Mouse (Mus musculus): ENCODE data around the gene Fadd. TPM values are rescaled to one million over a fixed set of nuclear protein-coding genes. Genes with fewer than 3 reads are reported as not detected.
A peak's percentile ranks its signal among the peaks of the same experiment; 100 is the strongest.

Gene Fadd
- polyA plus RNA-seq, 1 experiment from 2014 or later, result 8.0 TPM

- no peaks in the 10 kb centered on the region for H3K9me3 ChIP-seq (ENCODE audit: control insufficient read depth, low read length)
- H3K27ac ChIP-seq (replicated peaks; ENCODE audit: low read depth, low read length), result no peak overlapping the region
- H3K36me3 ChIP-seq (ENCODE audit: control insufficient read depth, insufficient read depth, low read length), result no peaks in the 10 kb centered on the region
- H3K9ac ChIP-seq (ENCODE audit: low read depth, low read length), result no peak overlapping the region
- ATAC-seq (ENCODE audit: low read depth) (no peak), DNase-seq (ENCODE audit: low spot score) (no peak)
- no peaks in the 10 kb centered on the region for H3K4me1 ChIP-seq (ENCODE audit: control insufficient read depth, insufficient read depth, low read length)
- 78% methylated on average over 3 of the region's 3 CpGs for whole genome bisulfite sequencing
- H3K4me3 ChIP-seq (ENCODE audit: low read depth, low read length), result no peak overlapping the region
- no peak overlapping the region for H3K4me2 ChIP-seq (ENCODE audit: low read depth, low read length)
- no peaks in the 10 kb centered on the region for H3K27me3 ChIP-seq (replicated peaks; ENCODE audit: control insufficient read depth, insufficient read depth, low read length)
Measured at GRCm38 (mm10) chr7:144566921-144567682, 15.2 kb downstream of the Fadd start.

GRCm38 (mm10) chr7:144563456-144564155 is 18.7 kb downstream of the Fadd start:
- WGBS, result 41% methylated on average over 9 of the region's 9 CpGs
- no peak overlapping the region for H3K4me2 ChIP-seq (ENCODE audit: low read depth, low read length)
- ATAC-seq (ENCODE audit: low read depth), result peak; percentile 75; the same call in 1 of the 2 replicates
- H3K9me3 ChIP-seq (ENCODE audit: control insufficient read depth, low read length), result no peaks in the 10 kb centered on the region
- DNase-seq (ENCODE audit: low spot score), result peak; percentile 71
- H3K27me3 ChIP-seq (replicated peaks; ENCODE audit: control insufficient read depth, insufficient read depth, low read length), result no peaks in the 10 kb centered on the region
- H3K27ac ChIP-seq (replicated peaks; ENCODE audit: low read depth, low read length), result no peak overlapping the region
- H3K9ac ChIP-seq (ENCODE audit: low read depth, low read length), result no peak overlapping the region
- no peak overlapping the region for H3K4me3 ChIP-seq (ENCODE audit: low read depth, low read length)
- no peaks in the 10 kb centered on the region for H3K36me3 ChIP-seq (ENCODE audit: control insufficient read depth, insufficient read depth, low read length)
- no peaks in the 10 kb centered on the region for H3K4me1 ChIP-seq (ENCODE audit: control insufficient read depth, insufficient read depth, low read length)

- no peak overlapping the region for H3K4me2 ChIP-seq (ENCODE audit: low read depth, low read length)
- H3K9ac ChIP-seq (ENCODE audit: low read depth, low read length), result no peak overlapping the region
- H3K27ac ChIP-seq (replicated peaks; ENCODE audit: low read depth, low read length), result no peak overlapping the region
- no peak for ATAC-seq (ENCODE audit: low read depth)
- DNase-seq (ENCODE audit: low spot score), result no peak
- H3K9me3 ChIP-seq (ENCODE audit: control insufficient read depth, low read length), result no peaks in the 10 kb centered on the region
- H3K36me3 ChIP-seq (ENCODE audit: control insufficient read depth, insufficient read depth, low read length), result no peaks in the 10 kb centered on the region
- WGBS, result 9% methylated on average over 3 of the region's 3 CpGs
- H3K27me3 ChIP-seq (replicated peaks; ENCODE audit: control insufficient read depth, insufficient read depth, low read length), result no peaks in the 10 kb centered on the region
- no peaks in the 10 kb centered on the region for H3K4me1 ChIP-seq (ENCODE audit: control insufficient read depth, insufficient read depth, low read length)
- no peak overlapping the region for H3K4me3 ChIP-seq (ENCODE audit: low read depth, low read length)
Measured at GRCm38 (mm10) chr7:144562016-144562415, 20.2 kb downstream of the Fadd start.

- no peak overlapping the region for H3K27ac ChIP-seq (replicated peaks; ENCODE audit: low read depth, low read length)
- H3K4me2 ChIP-seq (ENCODE audit: low read depth, low read length), result no peak overlapping the region
- H3K4me1 ChIP-seq (ENCODE audit: control insufficient read depth, insufficient read depth, low read length), result no peaks in the 10 kb centered on the region
- DNase-seq (ENCODE audit: low spot score) (no peak), ATAC-seq (ENCODE audit: low read depth) (no peak)
- no peak overlapping the region for H3K4me3 ChIP-seq (ENCODE audit: low read depth, low read length)
- no peaks in the 10 kb centered on the region for H3K27me3 ChIP-seq (replicated peaks; ENCODE audit: control insufficient read depth, insufficient read depth, low read length)
- H3K36me3 ChIP-seq (ENCODE audit: control insufficient read depth, insufficient read depth, low read length), result no peaks in the 10 kb centered on the region
- H3K9ac ChIP-seq (ENCODE audit: low read depth, low read length), result no peak overlapping the region
- H3K9me3 ChIP-seq (ENCODE audit: control insufficient read depth, low read length), result no peaks in the 10 kb centered on the region
- WGBS, result 88% methylated on average over 4 of the region's 4 CpGs
Measured at GRCm38 (mm10) chr7:144560594-144560993, 21.7 kb downstream of the Fadd start.

DNA sequence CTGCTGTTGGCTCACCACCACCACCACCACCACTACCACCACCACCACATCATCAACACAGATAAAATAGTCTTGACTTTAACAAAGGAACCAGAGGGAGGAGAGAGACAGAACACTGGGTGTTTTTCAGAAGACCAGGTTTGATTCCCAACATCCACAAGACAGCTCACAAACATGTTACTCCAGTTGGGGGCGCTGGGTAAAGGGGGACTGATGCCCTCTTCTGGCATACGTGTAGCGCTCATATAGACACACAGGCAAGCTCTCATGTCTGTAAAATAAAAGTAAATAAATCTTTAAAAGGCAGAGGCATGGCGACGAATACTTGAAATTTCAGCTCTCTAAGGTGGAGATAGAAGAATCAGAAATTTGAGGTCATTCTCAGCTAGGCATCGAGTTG is 23.7 kb downstream of the Fadd start:
- no peak for ATAC-seq (ENCODE audit: low read depth)

GRCm38 (mm10) chr7:144554123-144554472 is 28.2 kb downstream of the Fadd start:
- H3K4me1 ChIP-seq (ENCODE audit: control insufficient read depth, insufficient read depth, low read length), result peaks cover 12% of the 10 kb centered on the region
- H3K27me3 ChIP-seq (replicated peaks; ENCODE audit: control insufficient read depth, insufficient read depth, low read length), result no peaks in the 10 kb centered on the region
- no peak for DNase-seq (ENCODE audit: low spot score)
- WGBS, result 19% methylated on average over 8 of the region's 8 CpGs
- H3K4me3 ChIP-seq (ENCODE audit: low read depth, low read length), result peak overlapping the region; percentile 95
- H3K27ac ChIP-seq (replicated peaks; ENCODE audit: low read depth, low read length), result no peak overlapping the region
- H3K36me3 ChIP-seq (ENCODE audit: control insufficient read depth, insufficient read depth, low read length), result peaks cover 30% of the 10 kb centered on the region
- H3K4me2 ChIP-seq (ENCODE audit: low read depth, low read length), result peak overlapping the region; percentile 79
- peak overlapping the region; percentile 98 for H3K9ac ChIP-seq (ENCODE audit: low read depth, low read length)
- no peak; the same call in 1 of the 2 replicates for ATAC-seq (ENCODE audit: low read depth)
- H3K9me3 ChIP-seq (ENCODE audit: control insufficient read depth, low read length), result no peaks in the 10 kb centered on the region

More for the DNA sequence above, 23.7 kb downstream of the Fadd start:
- H3K9ac ChIP-seq (ENCODE audit: low read depth, low read length), result no peak overlapping the region
- H3K36me3 ChIP-seq (ENCODE audit: control insufficient read depth, insufficient read depth, low read length), result no peaks in the 10 kb centered on the region
- H3K27ac ChIP-seq (replicated peaks; ENCODE audit: low read depth, low read length), result no peak overlapping the region
- no peaks in the 10 kb centered on the region for H3K4me1 ChIP-seq (ENCODE audit: control insufficient read depth, insufficient read depth, low read length)
- DNase-seq (ENCODE audit: low spot score), result no peak
- H3K4me2 ChIP-seq (ENCODE audit: low read depth, low read length), result no peak overlapping the region
- 53% methylated on average over 6 of the region's 6 CpGs for WGBS
- no peaks in the 10 kb centered on the region for H3K27me3 ChIP-seq (replicated peaks; ENCODE audit: control insufficient read depth, insufficient read depth, low read length)
- H3K4me3 ChIP-seq (ENCODE audit: low read depth, low read length), result no peak overlapping the region
- no peaks in the 10 kb centered on the region for H3K9me3 ChIP-seq (ENCODE audit: control insufficient read depth, low read length)

GRCm38 (mm10) chr7:144553237-144554122 is 28.8 kb downstream of the Fadd start, which contains the start of gene Ppfia1:
Ppfia1 (minus strand) TSS chr7:144553729.
- ATAC-seq (ENCODE audit: low read depth), result peak; percentile 95
- Histone ChIP-seq H3K4me1 (ENCODE audit: control insufficient read depth, insufficient read depth, low read length) (peaks cover 12% of the 10 kb centered on the region), H3K4me2 (ENCODE audit: low read depth, low read length) (peak within 1 kb of the TSS; percentile 79), H3K9ac (ENCODE audit: low read depth, low read length) (peak within 1 kb of the TSS; percentile 98), H3K9me3 (ENCODE audit: control insufficient read depth, low read length) (no peaks in the 10 kb centered on the region), H3K36me3 (ENCODE audit: control insufficient read depth, insufficient read depth, low read length) (peaks cover 36% of the 10 kb centered on the region), H3K27ac (replicated peaks; ENCODE audit: low read depth, low read length) (peak within 1 kb of the TSS; percentile 72), H3K27me3 (replicated peaks; ENCODE audit: control insufficient read depth, insufficient read depth, low read length) (no peaks in the 10 kb centered on the region), H3K4me3 (ENCODE audit: low read depth, low read length) (peak within 1 kb of the TSS; percentile 95)
- 1% methylated on average over 33 of the region's 97 CpGs for WGBS
- peak; percentile 97 for DNase-seq (ENCODE audit: low spot score)

- ATAC-seq (ENCODE audit: low read depth), result no peak
- Histone ChIP-seq H3K27ac (replicated peaks; ENCODE audit: low read depth, low read length) (no peak overlapping the region), H3K9me3 (ENCODE audit: control insufficient read depth, low read length) (no peaks in the 10 kb centered on the region), H3K4me3 (ENCODE audit: low read depth, low read length) (peak overlapping the region; percentile 95), H3K27me3 (replicated peaks; ENCODE audit: control insufficient read depth, insufficient read depth, low read length) (no peaks in the 10 kb centered on the region), H3K9ac (ENCODE audit: low read depth, low read length) (peak overlapping the region; percentile 98), H3K36me3 (ENCODE audit: control insufficient read depth, insufficient read depth, low read length) (peaks cover 45% of the 10 kb centered on the region), H3K4me2 (ENCODE audit: low read depth, low read length) (peak overlapping the region; percentile 79), H3K4me1 (ENCODE audit: control insufficient read depth, insufficient read depth, low read length) (peaks cover 12% of the 10 kb centered on the region)
- 83% methylated on average over 8 of the region's 8 CpGs for WGBS
- DNase-seq (ENCODE audit: low spot score), result no peak
Measured at GRCm38 (mm10) chr7:144552274-144552673, 30.0 kb downstream of the Fadd start.

Measured in embryonic facial prominence, embryonic 14.5 days (tissue).